Mouse (Mus musculus) hindbrain, postnatal 0 days (tissue): Measurements from ENCODE around the gene Drd4. TPM values are rescaled to one million over a fixed set of nuclear protein-coding genes. Genes with fewer than 3 reads are reported as not detected.
A peak's percentile ranks its signal among the peaks of the same experiment; 100 is the strongest.
"Not testable (repeated sequence)": the region's sequence is repeated elsewhere in the genome, so short reads cannot be mapped to it uniquely, and the experiment has no call there.

Experiments used
- ATAC-seq: fragments of 200-750 bp; cut with Nextera tagmentation; 2 replicates; pipeline ENCODE4 v1.8.0; 2017; ENCODE audit warnings: mild to moderate bottlenecking, moderate TSS enrichment, moderate library complexity
- DNase-seq: peaks from one replicate; pipeline ENCODE4 v3.0.0-alpha.2; 2015; ENCODE audit warnings: low spot score
- H3K27ac ChIP-seq: fragments of 300-500 bp; sonication (generic); 2 replicates; pipeline ENCODE4 v1.5.1; 2014; ENCODE audit warnings: mild to moderate bottlenecking
- H3K27me3 ChIP-seq: fragments of 300-500 bp; sonication (generic); 2 replicates; pipeline ENCODE4 v1.6.1; 2014; ENCODE audit warnings: low read length, mixed read lengths; ENCODE audit not compliant: insufficient read depth
- H3K36me3 ChIP-seq: fragments of 300-500 bp; sonication (generic); 2 replicates; pipeline ENCODE4 v1.6.1; 2014; ENCODE audit warnings: low read length, mixed read lengths; ENCODE audit not compliant: insufficient read depth
- H3K4me1 ChIP-seq: fragments of 300-500 bp; sonication (generic); 2 replicates; pipeline ENCODE4 v1.6.1; 2014; ENCODE audit warnings: antibody characterized with exemption, low read length, mixed read lengths; ENCODE audit not compliant: insufficient read depth
- H3K4me2 ChIP-seq: fragments of 300-500 bp; sonication (generic); 2 replicates; pipeline ENCODE4 v1.6.1; 2014; ENCODE audit warnings: low read depth, mild to moderate bottlenecking, low read length, moderate library complexity, mixed read lengths
- H3K4me3 ChIP-seq: fragments of 300-500 bp; sonication (generic); 2 replicates; pipeline ENCODE4 v1.5.1; 2014; ENCODE audit warnings: low read length
- H3K9ac ChIP-seq: fragments of 300-500 bp; sonication (generic); replicated peaks from 2 replicates; pipeline ENCODE4 v1.6.1; 2014; ENCODE audit warnings: mild to moderate bottlenecking, low read length, moderate library complexity, mixed read lengths
- H3K9me3 ChIP-seq: fragments of 300-500 bp; sonication (generic); 2 replicates; pipeline ENCODE4 v1.6.1; 2016; ENCODE audit warnings: low read length, mixed read lengths
- CTCF ChIP-seq: IDR thresholded peaks from 2 replicates; pipeline ENCODE4 v1.5.1; 2016; ENCODE audit warnings: antibody characterized with exemption, control low read depth, low read depth
- WGBS: fragments of 180-500 bp; shearing (Covaris S2); extraction: QIAGEN DNeasy Blood & Tissue Kit; methylation state at CpG from one replicate; pipeline ENCODE4 v1.1.7; 2014; 5-methylcytosine and 5-hydroxymethylcytosine counted together
- polyA plus RNA-seq: library from polyadenylated mRNA; unstranded; fragments of >200 nt; fragmentation: Nextera tagmentation; extraction: Ambion mirVana; gene quantifications from 2 replicates; pipeline ENCODE4 v1.2.1, GENCODE M21; 2015
- total RNA-seq: library from RNA; depleted of rRNA; stranded (reverse); fragments of >200 nt; gene quantifications from 2 replicates; pipeline ENCODE4 v1.2.3, GENCODE M21; 2014; rRNA removed

Gene Drd4
- total RNA-seq (0.54 and 0.94 TPM in 2 replicates), polyA plus RNA-seq (0.73 and 0.79 TPM in 2 replicates)

GRCm38 (mm10) chr7:141291921-141292582 is at the start of gene Drd4:
Drd4 (plus strand) TSS chr7:141292006.
- H3K36me3 ChIP-seq, result no peaks in the 10 kb centered on the region
- H3K27me3 ChIP-seq, result peaks cover 31% of the 10 kb centered on the region
- DNase-seq (peak; percentile 36), ATAC-seq (peak; percentile 59; the same call in 1 of the 2 replicates)
- H3K27ac ChIP-seq, result no peak within 1 kb of the TSS
- H3K4me2 ChIP-seq, result peak within 1 kb of the TSS; percentile 92
- H3K4me1 ChIP-seq, result peaks cover 7% of the 10 kb centered on the region
- WGBS, result 3% methylated on average over 46 of the region's 46 CpGs
- H3K4me3 ChIP-seq, result peak within 1 kb of the TSS; percentile 51
- TF ChIP-seq CTCF, result no peak
- H3K9ac ChIP-seq, result peak within 1 kb of the TSS; percentile 57
- no peaks in the 10 kb centered on the region for H3K9me3 ChIP-seq

- not testable (repeated sequence) for DNase-seq, H3K4me1 ChIP-seq, H3K27ac ChIP-seq, ATAC-seq, H3K9ac ChIP-seq, H3K9me3 ChIP-seq, H3K27me3 ChIP-seq, H3K4me3 ChIP-seq, H3K4me2 ChIP-seq
- peaks cover 55% of the 10 kb centered on the region for H3K36me3 ChIP-seq
- 88% methylated on average over 4 of the region's 4 CpGs for WGBS
Measured at GRCm38 (mm10) chr7:141250486-141250885, 41.3 kb upstream of the Drd4 start.

DNA sequence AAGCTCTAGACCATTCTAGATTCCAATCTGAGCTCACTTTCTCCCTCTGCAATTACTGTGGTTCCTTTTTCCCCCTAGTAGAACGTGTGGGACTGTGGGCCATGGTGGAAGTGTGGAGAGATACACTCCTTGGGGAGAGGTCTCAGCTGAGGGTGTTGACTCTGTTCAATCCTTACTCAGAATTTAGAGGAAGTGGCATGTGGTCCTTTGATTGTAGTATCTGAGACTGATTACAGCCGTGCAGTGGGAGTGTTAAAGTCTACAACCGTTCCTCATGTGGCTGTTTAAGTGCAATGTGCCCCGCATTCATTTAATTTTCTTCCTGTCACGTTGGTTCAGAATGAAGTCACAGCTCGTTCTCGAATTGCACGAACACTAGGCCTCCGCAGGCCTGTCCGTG is 35.6 kb upstream of the Drd4 start:
- Histone ChIP-seq H3K9me3 (no peaks in the 10 kb centered on the region), H3K27ac (no peak overlapping the region), H3K9ac (no peak overlapping the region), H3K36me3 (peaks cover 73% of the 10 kb centered on the region), H3K4me2 (no peak overlapping the region), H3K4me1 (no peaks in the 10 kb centered on the region), H3K4me3 (no peak overlapping the region), H3K27me3 (no peaks in the 10 kb centered on the region)
- ATAC-seq (no peak), DNase-seq (no peak)
- TF ChIP-seq CTCF, result no peak
- 92% methylated on average over 10 of the region's 10 CpGs for WGBS

GRCm38 (mm10) chr7:141261480-141261879 is 30.3 kb upstream of the Drd4 start:
- ATAC-seq (no peak), DNase-seq (no peak)
- Histone ChIP-seq H3K36me3 (peaks cover 75% of the 10 kb centered on the region), H3K27ac (no peak overlapping the region), H3K4me1 (no peaks in the 10 kb centered on the region), H3K4me3 (no peak overlapping the region), H3K27me3 (no peaks in the 10 kb centered on the region), H3K9me3 (no peaks in the 10 kb centered on the region), H3K9ac (no peak overlapping the region), H3K4me2 (no peak overlapping the region)
- 88% methylated on average over 3 of the region's 3 CpGs for WGBS
- TF ChIP-seq CTCF, result no peak

GRCm38 (mm10) chr7:141263640-141264039 is 28.2 kb upstream of the Drd4 start:
- no peak for TF ChIP-seq CTCF
- Histone ChIP-seq H3K4me3 (no peak overlapping the region), H3K27ac (no peak overlapping the region), H3K27me3 (no peaks in the 10 kb centered on the region), H3K9me3 (no peaks in the 10 kb centered on the region), H3K36me3 (peaks cover 54% of the 10 kb centered on the region), H3K9ac (no peak overlapping the region), H3K4me2 (no peak overlapping the region), H3K4me1 (no peaks in the 10 kb centered on the region)
- 91% methylated on average over 13 of the region's 13 CpGs for WGBS
- DNase-seq (no peak), ATAC-seq (no peak)

DNA sequence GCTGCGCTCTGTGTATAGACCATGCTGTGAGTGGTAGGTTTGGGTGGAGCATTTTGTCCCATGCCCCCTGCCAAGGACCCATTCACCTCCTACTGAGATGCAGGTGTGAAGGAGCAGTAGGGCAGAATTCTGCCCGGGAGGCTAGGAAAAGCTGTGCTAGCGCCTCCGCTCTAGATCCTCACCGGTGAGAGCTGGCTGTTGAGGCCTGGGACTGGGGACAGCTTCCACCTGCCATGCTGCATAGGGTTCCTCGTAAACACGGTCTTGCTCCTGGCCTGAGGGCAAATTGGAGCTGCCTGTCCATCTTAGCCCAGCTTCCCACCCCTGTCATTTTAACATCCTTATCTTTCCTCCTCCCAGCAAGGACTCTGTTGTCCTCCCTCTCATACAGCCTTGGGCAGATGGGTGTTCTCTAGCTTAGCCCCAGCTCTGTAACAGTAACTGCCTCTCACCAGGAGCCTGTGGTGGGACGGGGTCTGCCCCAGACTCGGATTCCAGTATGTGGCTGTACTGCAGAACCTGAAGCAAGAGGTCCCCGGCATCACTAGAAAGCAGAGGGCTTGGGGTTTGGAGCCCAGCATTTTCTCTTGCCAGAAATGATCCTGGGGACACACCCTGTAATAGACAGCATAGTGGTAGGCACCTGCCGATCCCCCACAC is 27.6 kb upstream of the Drd4 start:
- Histone ChIP-seq H3K27ac (no peak overlapping the region), H3K9me3 (no peaks in the 10 kb centered on the region), H3K27me3 (no peaks in the 10 kb centered on the region), H3K36me3 (peaks cover 48% of the 10 kb centered on the region), H3K4me2 (no peak overlapping the region), H3K9ac (no peak overlapping the region), H3K4me3 (no peak overlapping the region), H3K4me1 (no peaks in the 10 kb centered on the region)
- 76% methylated on average over 11 of the region's 11 CpGs for WGBS
- no peak for TF ChIP-seq CTCF
- ATAC-seq, result no peak
- no peak for DNase-seq
